Comparison of ENCODE assay signal across 12 mouse cellular contexts in genomic region chr7:144081963-144082362, GRCm38 (mm10).
DNase-seq lines count a peak whose midpoint lies in the region; ATAC-seq lines count a peak whose summit lies in the region.
"Had no signal": no experiment of that assay in that cellular context is flagged by ENCODE, and none has a peak within 500 bp of the region (broad histone marks: within the 10 kb centered on the region; RNA-seq: fewer than 3 reads in every experiment).

No protein-coding gene starts in this region.

- 75% methylated on average over 2 of the region's 2 CpGs for WGBS in intestine, embryonic 14.5 days
- WGBS in intestine, embryonic 15.5 days: 77% methylated on average over 2 of the region's 2 CpGs
- 76% methylated on average over 2 of the region's 2 CpGs for WGBS in midbrain, embryonic 14.5 days
- WGBS in midbrain, embryonic 10.5 days: 87% methylated on average over 2 of the region's 2 CpGs

- no peak overlapping the region for H3K9ac ChIP-seq in intestine, embryonic 14.5 days (ENCODE audit: low read length)
- no peak overlapping the region for H3K9ac ChIP-seq in intestine, embryonic 15.5 days
- no peak overlapping the region for H3K9ac ChIP-seq in midbrain, embryonic 14.5 days (replicated peaks; ENCODE audit: low read length)
- H3K9ac ChIP-seq: limb, embryonic 12.5 days had no signal

- no peaks in the 10 kb centered on the region for H3K4me1 ChIP-seq in intestine, embryonic 14.5 days (replicated peaks; ENCODE audit: control insufficient read depth, insufficient read depth, low read length)
- H3K4me1 ChIP-seq in intestine, embryonic 15.5 days (replicated peaks): no peaks in the 10 kb centered on the region
- no peaks in the 10 kb centered on the region for H3K4me1 ChIP-seq in midbrain, embryonic 14.5 days (ENCODE audit: control insufficient read depth, insufficient read depth, low read length)
- H3K4me1 ChIP-seq in midbrain, embryonic 10.5 days: no peaks in the 10 kb centered on the region
- H3K4me1 ChIP-seq: limb, embryonic 12.5 days had no signal

- no peaks in the 10 kb centered on the region for H3K27me3 ChIP-seq in intestine, embryonic 14.5 days (replicated peaks; ENCODE audit: control insufficient read depth, insufficient read depth, low read length)
- H3K27me3 ChIP-seq in intestine, embryonic 15.5 days (replicated peaks): no peaks in the 10 kb centered on the region
- H3K27me3 ChIP-seq in midbrain, embryonic 14.5 days (ENCODE audit: control insufficient read depth, insufficient read depth, low read length): no peaks in the 10 kb centered on the region
- H3K27me3 ChIP-seq in midbrain, embryonic 10.5 days (ENCODE audit: low read depth, poor library complexity, severe bottlenecking): no peaks in the 10 kb centered on the region
- H3K27me3 ChIP-seq: limb, embryonic 12.5 days had no signal

- H3K36me3 ChIP-seq in intestine, embryonic 14.5 days (ENCODE audit: control insufficient read depth, insufficient read depth, low read length): no peaks in the 10 kb centered on the region
- no peaks in the 10 kb centered on the region for H3K36me3 ChIP-seq in intestine, embryonic 15.5 days
- H3K36me3 ChIP-seq in midbrain, embryonic 14.5 days (ENCODE audit: control insufficient read depth, insufficient read depth, low read length): no peaks in the 10 kb centered on the region
- no peaks in the 10 kb centered on the region for H3K36me3 ChIP-seq in midbrain, embryonic 10.5 days
- H3K36me3 ChIP-seq: G1E; limb, embryonic 12.5 days had no signal

- H3K4me2 ChIP-seq in intestine, embryonic 14.5 days (ENCODE audit: low read length): no peak overlapping the region
- no peak overlapping the region for H3K4me2 ChIP-seq in intestine, embryonic 15.5 days (replicated peaks)
- no peak overlapping the region for H3K4me2 ChIP-seq in midbrain, embryonic 14.5 days (ENCODE audit: low read length)
- H3K4me2 ChIP-seq: limb, embryonic 12.5 days had no signal

- peak; percentile 28 for DNase-seq in adrenal gland, postnatal 10 days
- no peak for DNase-seq in adrenal gland, adult 8-10 months
- DNase-seq in intestine, embryonic 14.5 days (ENCODE audit: low spot score): no peak
- peak; percentile 23 for DNase-seq in midbrain, embryonic 14.5 days
- DNase-seq in midbrain, embryonic 10.5 days (ENCODE audit: low spot score): no peak
- DNase-seq in testis, postnatal 10 days (ENCODE audit: low spot score): peak; percentile 55
- DNase-seq in left cerebral cortex, adult 9 months (ENCODE audit: low spot score in 2 of 2): no peak
- DNase-seq: thymus, adult 18-20 months had no signal

- H3K27ac ChIP-seq in intestine, embryonic 14.5 days (ENCODE audit: low read depth): no peak overlapping the region
- H3K27ac ChIP-seq in intestine, embryonic 15.5 days: no peak overlapping the region
- H3K27ac ChIP-seq in midbrain, embryonic 14.5 days (replicated peaks; ENCODE audit: low read depth, low read length): no peak overlapping the region
- H3K27ac ChIP-seq in midbrain, embryonic 10.5 days (replicated peaks): no peak overlapping the region
- H3K27ac ChIP-seq: layer of hippocampus, adult 2 months; limb, embryonic 12.5 days had no signal

- H3K4me3 ChIP-seq in intestine, embryonic 14.5 days (ENCODE audit: low read depth, low read length): no peak overlapping the region
- H3K4me3 ChIP-seq in intestine, embryonic 15.5 days (replicated peaks): no peak overlapping the region
- H3K4me3 ChIP-seq in midbrain, embryonic 14.5 days (replicated peaks; ENCODE audit: low read depth, low read length): no peak overlapping the region
- H3K4me3 ChIP-seq in midbrain, embryonic 10.5 days: no peak overlapping the region
- H3K4me3 ChIP-seq: layer of hippocampus, adult 2 months; limb, embryonic 12.5 days had no signal

- ATAC-seq in intestine, embryonic 14.5 days (replicated peaks; ENCODE audit: low FRiP score, low TSS enrichment, low read depth): 0 out of 2 replicates have a peak, but pooled peaks have one; percentile 23
- ATAC-seq in intestine, embryonic 15.5 days: no peak
- ATAC-seq in midbrain, embryonic 14.5 days (ENCODE audit: low FRiP score, low TSS enrichment): no peak

- no peaks in the 10 kb centered on the region for H3K9me3 ChIP-seq in intestine, embryonic 14.5 days (ENCODE audit: control insufficient read depth, low read length)
- H3K9me3 ChIP-seq in intestine, embryonic 15.5 days: no peaks in the 10 kb centered on the region
- H3K9me3 ChIP-seq in midbrain, embryonic 14.5 days (ENCODE audit: control insufficient read depth, low read length): no peaks in the 10 kb centered on the region
- H3K9me3 ChIP-seq in midbrain, embryonic 10.5 days (replicated peaks): no peaks in the 10 kb centered on the region
- H3K9me3 ChIP-seq: G1E; limb, embryonic 12.5 days had no signal

Comparison
In these comparisons a context has a peak if more than half of its experiments do, and no peak if none do; other contexts are left out.
1. DNase-seq: peak in adrenal gland, postnatal 10 days (single experiment), midbrain, embryonic 14.5 days (single experiment) and testis, postnatal 10 days (single experiment); none in adrenal gland, adult 8-10 months (single experiment), intestine, embryonic 14.5 days (single experiment), midbrain, embryonic 10.5 days (single experiment) and left cerebral cortex, adult 9 months (0 of 2).